Mouse (Mus musculus) induced T-regulatory cell, adult 2 months (primary cell): ENCODE measurements around the gene Tff2.

Source experiments
- DNase-seq: peaks from one replicate; pipeline ENCODE4 v3.0.0-alpha.2; 2012; ENCODE audit warnings: low read depth

The Tff2 gene

GRCm38 (mm10) chr17:31144040-31145037 is at the start of gene Tff2:
TSS of gene Tff2 (minus strand) at chr17:31144282.
- no peak for DNase-seq

DNA sequence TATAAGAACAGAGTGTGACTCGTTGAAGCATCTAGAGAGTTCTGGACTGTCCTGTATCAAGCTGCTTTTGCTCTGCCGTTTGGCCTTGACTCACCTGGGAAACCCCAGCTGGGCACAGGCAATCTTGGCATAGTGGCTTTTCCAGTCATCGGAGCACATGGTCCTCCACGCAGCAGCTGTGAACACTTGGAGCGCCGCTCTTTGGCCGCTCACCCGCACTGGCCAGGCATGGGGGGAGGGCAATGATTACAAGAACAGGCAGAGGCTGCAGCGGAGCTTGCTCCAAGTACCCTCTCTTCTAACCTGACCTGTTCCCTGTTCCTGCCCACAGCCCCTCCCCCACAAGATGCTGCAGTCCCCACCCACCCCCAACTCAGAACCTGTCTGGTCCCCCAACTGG is 49.3 kb upstream of the Tff2 start:
- no peak for DNase-seq

GRCm38 (mm10) chr17:31192663-31193062 is 48.6 kb upstream of the Tff2 start:
- no peak for DNase-seq

DNA sequence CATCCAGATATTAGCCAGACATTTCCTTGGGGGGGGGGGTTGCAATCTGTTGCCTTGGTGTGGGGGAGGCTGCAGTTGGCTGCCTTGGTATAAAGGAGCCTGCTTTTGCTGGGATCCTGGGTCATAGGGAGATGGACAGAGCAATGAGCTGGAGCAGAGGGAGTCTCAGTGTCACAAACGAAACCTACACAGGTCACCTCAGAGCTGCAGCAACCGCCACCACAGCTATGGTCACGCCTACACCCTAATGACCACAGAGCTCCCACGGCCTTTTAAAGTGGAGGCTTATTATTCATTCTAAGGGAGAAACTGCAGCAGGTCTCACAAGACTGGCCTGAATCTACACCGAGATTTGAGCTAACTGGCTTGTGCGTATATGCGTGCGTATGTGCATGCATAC is 47.7 kb upstream of the Tff2 start:
- no peak for DNase-seq

DNA sequence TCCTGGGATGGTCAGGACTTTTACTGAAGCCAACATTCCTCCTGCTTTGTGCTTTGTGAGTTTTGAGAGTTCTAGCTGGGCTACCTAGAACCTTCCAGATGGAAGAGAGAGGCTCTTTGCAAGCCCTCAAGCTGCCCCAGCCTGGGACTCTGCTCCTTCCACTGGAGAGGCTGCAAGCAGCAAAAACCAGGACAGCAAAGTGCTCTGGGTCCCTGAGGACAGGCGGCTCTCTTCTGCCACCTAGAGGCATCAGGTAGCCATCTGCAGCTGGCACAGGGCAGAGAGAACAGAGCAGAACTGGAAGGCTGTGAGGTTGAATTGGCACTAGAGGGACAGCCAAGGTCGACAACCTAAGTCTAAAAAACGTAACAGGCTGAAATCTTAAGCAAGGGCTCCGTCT is 43.3 kb upstream of the Tff2 start:
- DNase-seq: peak; percentile 84

- DNase-seq: peak; percentile 61
These were observed 40.3 kb upstream of the Tff2 start for GRCm38 (mm10) chr17:31184269-31184990.

GRCm38 (mm10) chr17:31183180-31183974 is 39.3 kb upstream of the Tff2 start:
- DNase-seq: no peak

- no peak for DNase-seq
These were observed 37.4 kb upstream of the Tff2 start for GRCm38 (mm10) chr17:31181490-31181889.

- peak; percentile 56 for DNase-seq
These were observed 32.2 kb upstream of the Tff2 start for GRCm38 (mm10) chr17:31176321-31176720.

DNA sequence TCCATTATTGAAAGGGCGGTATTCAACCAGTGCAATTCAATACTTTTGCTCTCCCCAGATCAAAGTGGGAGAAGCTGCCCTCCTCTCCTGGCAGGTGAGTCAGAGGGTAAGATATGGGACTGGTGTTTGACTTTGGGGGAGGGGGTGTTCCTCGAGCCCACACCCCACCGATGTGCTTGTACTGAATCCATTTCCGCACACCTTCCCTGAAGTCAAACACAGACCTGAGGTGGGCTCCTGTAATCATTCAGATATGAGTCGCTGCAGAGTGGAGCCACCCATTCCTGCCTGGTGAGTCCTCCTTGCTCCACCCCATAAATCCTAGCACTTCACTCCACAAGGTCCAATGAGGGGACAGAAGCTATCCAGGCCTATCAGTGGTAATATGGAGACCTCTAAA is 25.7 kb upstream of the Tff2 start:
- DNase-seq: no peak

- no peak for DNase-seq
These were observed 21.0 kb upstream of the Tff2 start, which contains the start of gene Tff1 for GRCm38 (mm10) chr17:31165127-31165526. TSS of gene Tff1 (minus strand) at chr17:31165277.

GRCm38 (mm10) chr17:31163821-31164220 is 19.7 kb upstream of the Tff2 start:
- no peak for DNase-seq

DNA sequence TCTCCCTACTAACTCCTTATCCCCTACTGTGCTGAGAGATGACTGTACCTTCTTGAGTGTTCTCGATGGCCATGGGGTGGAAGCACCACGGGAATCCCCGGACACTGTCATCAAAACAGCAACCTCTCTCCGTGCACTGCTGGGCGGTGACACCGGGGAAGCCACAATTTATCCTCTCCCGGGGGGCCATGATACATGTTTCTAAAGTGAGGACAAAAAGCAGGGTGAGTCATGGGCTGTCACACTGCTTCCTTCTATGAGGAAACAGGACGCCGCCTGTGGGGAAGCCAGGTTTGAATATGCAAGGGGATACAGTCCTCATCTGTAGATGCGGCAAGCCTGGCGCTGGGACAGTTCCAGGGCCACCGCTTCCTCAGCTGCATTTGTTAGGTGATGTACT is 18.5 kb upstream of the Tff2 start:
- DNase-seq: no peak

- DNase-seq: no peak
These were observed 16.2 kb upstream of the Tff2 start for GRCm38 (mm10) chr17:31160291-31160690.

DNA sequence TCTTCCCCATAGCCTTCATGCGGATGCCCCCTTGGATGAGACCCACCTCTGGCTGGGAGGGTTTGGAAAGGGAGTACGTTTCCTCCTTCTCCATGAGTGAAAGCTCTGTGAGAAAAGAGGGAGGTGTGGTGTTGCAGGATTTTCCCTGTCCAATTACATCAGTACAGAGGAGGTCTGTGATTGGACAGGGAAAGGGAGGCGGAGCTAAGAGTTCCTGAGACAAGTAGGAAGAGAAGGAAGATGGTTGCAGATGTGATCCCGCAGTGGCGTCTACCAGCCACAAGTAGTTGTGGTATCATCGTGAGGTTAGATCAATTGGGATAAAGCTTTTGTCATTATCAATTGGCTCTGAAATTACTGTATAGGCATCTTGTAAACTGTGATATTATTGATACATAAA is 13.8 kb upstream of the Tff2 start:
- DNase-seq: no peak

GRCm38 (mm10) chr17:31153785-31154184 is 9.7 kb upstream of the Tff2 start:
- no peak for DNase-seq

GRCm38 (mm10) chr17:31152966-31153499 is 9.0 kb upstream of the Tff2 start:
- no peak for DNase-seq

GRCm38 (mm10) chr17:31152512-31152911 is 8.4 kb upstream of the Tff2 start:
- no peak for DNase-seq

- no peak for DNase-seq
These were observed 1.9 kb upstream of the Tff2 start for GRCm38 (mm10) chr17:31145998-31146397.

GRCm38 (mm10) chr17:31142116-31142515 is 2.0 kb downstream of the Tff2 start:
- DNase-seq: no peak

DNA sequence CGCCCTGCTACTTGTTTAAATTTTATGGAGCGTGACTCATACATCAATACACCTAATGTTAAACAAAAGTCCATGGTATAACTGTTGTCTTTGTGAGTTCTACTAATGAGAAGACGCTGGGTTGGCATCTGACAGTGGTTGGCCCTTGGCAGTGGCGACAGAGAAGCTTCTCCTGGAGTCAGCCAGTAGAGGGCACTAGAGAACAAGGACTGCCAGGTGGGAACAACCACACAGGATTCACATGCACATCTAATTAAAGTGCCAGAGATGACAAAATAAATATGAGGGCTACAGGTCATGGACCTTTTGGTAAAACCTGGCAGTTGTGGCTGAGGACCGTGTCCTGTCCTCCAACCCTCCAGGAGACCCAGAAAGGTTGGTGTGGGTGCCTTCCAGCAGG is 5.7 kb downstream of the Tff2 start:
- DNase-seq: peak; percentile 87

DNA sequence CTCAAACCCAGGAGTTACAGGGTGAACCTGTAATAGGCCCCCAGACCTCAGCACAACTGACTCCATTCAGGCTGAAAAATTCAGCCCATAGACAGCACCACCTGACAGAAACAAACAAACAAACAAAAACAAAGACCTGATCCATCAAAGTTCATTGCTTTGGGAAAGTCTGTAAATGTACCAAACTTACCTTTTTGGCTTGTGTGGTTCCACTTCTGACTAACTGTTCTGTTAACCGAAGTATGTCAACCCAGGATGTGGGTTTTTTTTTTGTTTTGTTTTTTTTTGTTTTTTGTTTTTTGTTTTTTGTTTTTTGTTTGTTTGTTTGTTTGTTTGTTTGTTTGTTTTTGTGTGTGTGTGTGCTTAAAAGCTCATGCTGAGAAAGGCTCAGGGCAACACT is 7.3 kb downstream of the Tff2 start:
- DNase-seq: peak; percentile 57
